Mouse (Mus musculus) midbrain, embryonic 10.5 days (tissue): Measurements from ENCODE around the gene Ripk3. TPM values are rescaled to one million over a fixed set of nuclear protein-coding genes. Genes with fewer than 3 reads are reported as not detected.
A peak's percentile ranks its signal among the peaks of the same experiment; 100 is the strongest.
"Not testable (repeated sequence)": the region's sequence is repeated elsewhere in the genome, so short reads cannot be mapped to it uniquely, and the experiment has no call there.

Source experiments
- DNase-seq: peaks from one replicate; pipeline ENCODE4 v3.0.0-alpha.2; 2017; ENCODE audit warnings: low spot score
- H3K27ac ChIP-seq: fragments of 300-500 bp; sonication (generic); replicated peaks from 2 replicates; pipeline ENCODE4 v1.5.1; 2016; ENCODE audit warnings: mild to moderate bottlenecking
- H3K27me3 ChIP-seq: fragments of 300-500 bp; sonication (generic); 2 replicates; pipeline ENCODE4 v1.6.1; 2016; ENCODE audit warnings: low read depth, mild to moderate bottlenecking; ENCODE audit not compliant: poor library complexity, severe bottlenecking
- H3K36me3 ChIP-seq: fragments of 300-500 bp; sonication (generic); 2 replicates; pipeline ENCODE4 v1.6.1; 2016; ENCODE audit warnings: mild to moderate bottlenecking, moderate library complexity
- H3K4me1 ChIP-seq: fragments of 300-500 bp; sonication (generic); 2 replicates; pipeline ENCODE4 v1.6.1; 2016
- H3K4me3 ChIP-seq: fragments of 300-500 bp; sonication (generic); 2 replicates; pipeline ENCODE4 v1.5.1; 2016; ENCODE audit warnings: mild to moderate bottlenecking, moderate library complexity
- H3K9me3 ChIP-seq: fragments of 300-500 bp; sonication (generic); replicated peaks from 2 replicates; pipeline ENCODE4 v1.6.1; 2016; ENCODE audit warnings: mild to moderate bottlenecking
- WGBS: fragments of 180-500 bp; shearing (Covaris S2); methylation state at CpG from one replicate; pipeline ENCODE4 v1.1.7; 2016; 5-methylcytosine and 5-hydroxymethylcytosine counted together
- polyA plus RNA-seq: library from polyadenylated mRNA; unstranded; fragments of >200 nt; fragmentation: Nextera tagmentation; extraction: Ambion mirVana; gene quantifications from 2 replicates; pipeline ENCODE4 v1.2.1, GENCODE M21; 2016

The Ripk3 gene
- polyA plus RNA-seq, 1 experiment from 2014 or later: 7.1 TPM

DNA sequence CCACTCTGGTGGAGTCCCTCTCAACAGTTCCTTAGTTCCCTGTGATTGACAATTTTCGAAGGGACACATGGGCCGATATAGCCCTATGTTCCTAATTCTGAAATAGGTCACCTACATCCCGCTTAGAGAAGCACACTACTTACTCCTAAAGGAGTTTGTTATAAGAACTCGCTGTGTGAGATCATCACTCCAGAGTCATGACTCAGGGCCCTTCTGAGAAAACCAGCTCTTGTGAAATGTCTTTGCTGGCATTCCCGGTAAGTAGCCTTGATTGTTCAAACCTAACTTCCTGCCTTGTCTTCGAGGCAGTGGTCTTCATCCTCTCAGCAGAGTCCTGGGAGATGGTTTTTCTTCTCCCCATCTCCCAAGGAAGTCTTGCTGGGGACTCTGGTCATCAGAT lies 20.1 kb downstream of the Ripk3 start:
- Histone ChIP-seq H3K27ac (no peak overlapping the region), H3K4me1 (peaks cover 11% of the 10 kb centered on the region), H3K27me3 (peaks cover 73% of the 10 kb centered on the region), H3K9me3 (no peaks in the 10 kb centered on the region), H3K4me3 (no peak overlapping the region), H3K36me3 (no peaks in the 10 kb centered on the region)
- WGBS: 84% methylated on average over 6 of the region's 6 CpGs
- no peak for DNase-seq

DNA sequence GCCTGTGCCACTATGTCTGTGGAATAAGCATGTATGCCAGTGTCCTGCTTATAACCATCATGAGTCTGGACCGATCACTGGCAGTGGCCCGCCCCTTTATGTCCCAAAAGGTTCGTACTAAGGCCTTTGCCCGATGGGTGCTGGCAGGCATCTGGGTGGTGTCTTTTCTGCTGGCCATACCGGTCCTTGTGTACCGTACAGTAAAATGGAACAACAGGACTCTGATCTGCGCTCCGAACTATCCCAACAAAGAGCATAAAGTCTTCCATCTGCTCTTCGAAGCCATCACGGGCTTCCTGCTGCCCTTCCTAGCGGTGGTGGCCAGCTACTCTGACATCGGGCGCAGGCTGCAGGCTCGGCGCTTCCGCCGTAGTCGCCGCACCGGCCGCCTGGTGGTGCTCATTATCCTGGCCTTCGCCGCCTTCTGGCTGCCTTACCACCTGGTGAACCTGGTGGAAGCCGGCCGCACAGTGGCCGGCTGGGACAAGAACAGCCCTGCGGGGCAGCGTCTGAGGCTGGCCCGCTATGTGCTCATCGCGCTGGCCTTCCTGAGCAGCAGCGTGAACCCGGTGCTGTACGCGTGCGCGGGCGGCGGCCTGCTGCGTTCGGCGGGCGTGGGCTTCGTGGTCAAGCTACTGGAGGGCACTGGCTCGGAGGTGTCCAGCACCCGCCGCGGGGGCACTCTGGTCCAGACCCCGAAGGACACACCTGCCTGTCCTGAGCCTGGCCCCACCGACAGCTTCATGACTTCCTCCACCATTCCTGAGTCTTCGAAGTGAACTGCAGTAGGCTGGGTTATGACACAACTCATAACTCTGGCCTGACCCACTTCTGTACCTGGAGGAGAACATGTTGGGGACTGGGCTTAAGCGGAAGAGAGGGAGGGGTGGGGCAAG lies 20.9 kb downstream of the Ripk3 start:
- peaks cover 14% of the 10 kb centered on the region for H3K4me1 ChIP-seq
- peak overlapping the region; percentile 58 for H3K4me3 ChIP-seq
- H3K36me3 ChIP-seq: no peaks in the 10 kb centered on the region
- H3K27ac ChIP-seq: peak overlapping the region; percentile 67
- 13% methylated on average over 52 of the region's 52 CpGs for WGBS
- H3K27me3 ChIP-seq: peaks cover 77% of the 10 kb centered on the region
- DNase-seq: peak; percentile 71
- no peaks in the 10 kb centered on the region for H3K9me3 ChIP-seq

DNA sequence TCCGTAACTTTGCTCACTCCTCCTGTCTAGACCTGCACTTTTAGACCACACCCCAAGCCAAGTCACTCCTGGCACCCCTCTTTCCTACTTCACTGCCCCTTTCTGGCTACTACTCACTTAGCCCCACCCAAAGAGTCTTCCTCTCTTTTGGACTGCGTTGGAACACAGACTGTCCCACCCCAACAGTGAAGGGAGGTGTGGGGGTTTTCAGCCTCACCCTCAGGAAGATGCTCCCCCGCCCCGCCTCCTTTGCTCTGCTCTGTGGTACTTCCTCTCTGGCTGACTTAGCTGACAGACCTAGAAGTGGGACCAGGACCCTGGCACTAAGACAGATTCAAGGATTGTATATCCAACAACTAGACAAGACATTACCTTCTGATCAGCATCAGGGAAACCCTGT lies 23.0 kb downstream of the Ripk3 start, which contains the start of gene Ltb4r1:
Gene Ltb4r1 (plus strand): TSS at position 267 of the 400 bp plus-strand sequence.
- no peak within 1 kb of the TSS for H3K27ac ChIP-seq
- H3K9me3 ChIP-seq: no peaks in the 10 kb centered on the region
- WGBS: 72% methylated on average over 4 of the region's 4 CpGs
- no peaks in the 10 kb centered on the region for H3K36me3 ChIP-seq
- peaks cover 97% of the 10 kb centered on the region for H3K27me3 ChIP-seq
- no peak within 1 kb of the TSS for H3K4me3 ChIP-seq
- no peak for DNase-seq
- H3K4me1 ChIP-seq: peaks cover 29% of the 10 kb centered on the region

DNA sequence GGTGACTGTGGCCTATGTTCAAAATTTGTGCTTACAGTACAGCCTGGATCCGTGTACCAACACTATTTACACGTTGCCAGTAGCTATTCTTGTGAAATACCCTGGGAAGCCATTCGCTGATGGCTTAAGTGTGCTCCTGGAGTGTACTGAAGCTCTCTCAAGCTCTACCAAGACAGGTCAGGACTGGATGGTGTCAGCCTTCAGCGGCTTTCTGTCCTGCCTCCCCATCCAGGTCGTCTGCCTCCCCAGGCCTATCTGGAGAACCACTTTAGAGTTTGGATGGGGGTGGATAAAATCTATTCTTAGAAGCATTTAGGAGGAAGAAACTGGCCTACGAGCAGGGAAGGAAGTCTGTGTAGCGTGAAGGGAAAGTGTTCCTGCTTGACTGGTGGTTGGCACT lies 25.5 kb downstream of the Ripk3 start:
- H3K9me3 ChIP-seq: no peaks in the 10 kb centered on the region
- H3K36me3 ChIP-seq: no peaks in the 10 kb centered on the region
- no peak for DNase-seq
- no peak overlapping the region for H3K27ac ChIP-seq
- no peak overlapping the region for H3K4me3 ChIP-seq
- WGBS: 63% methylated on average over 7 of the region's 7 CpGs
- H3K27me3 ChIP-seq: peaks cover 80% of the 10 kb centered on the region
- H3K4me1 ChIP-seq: peaks cover 39% of the 10 kb centered on the region

DNA sequence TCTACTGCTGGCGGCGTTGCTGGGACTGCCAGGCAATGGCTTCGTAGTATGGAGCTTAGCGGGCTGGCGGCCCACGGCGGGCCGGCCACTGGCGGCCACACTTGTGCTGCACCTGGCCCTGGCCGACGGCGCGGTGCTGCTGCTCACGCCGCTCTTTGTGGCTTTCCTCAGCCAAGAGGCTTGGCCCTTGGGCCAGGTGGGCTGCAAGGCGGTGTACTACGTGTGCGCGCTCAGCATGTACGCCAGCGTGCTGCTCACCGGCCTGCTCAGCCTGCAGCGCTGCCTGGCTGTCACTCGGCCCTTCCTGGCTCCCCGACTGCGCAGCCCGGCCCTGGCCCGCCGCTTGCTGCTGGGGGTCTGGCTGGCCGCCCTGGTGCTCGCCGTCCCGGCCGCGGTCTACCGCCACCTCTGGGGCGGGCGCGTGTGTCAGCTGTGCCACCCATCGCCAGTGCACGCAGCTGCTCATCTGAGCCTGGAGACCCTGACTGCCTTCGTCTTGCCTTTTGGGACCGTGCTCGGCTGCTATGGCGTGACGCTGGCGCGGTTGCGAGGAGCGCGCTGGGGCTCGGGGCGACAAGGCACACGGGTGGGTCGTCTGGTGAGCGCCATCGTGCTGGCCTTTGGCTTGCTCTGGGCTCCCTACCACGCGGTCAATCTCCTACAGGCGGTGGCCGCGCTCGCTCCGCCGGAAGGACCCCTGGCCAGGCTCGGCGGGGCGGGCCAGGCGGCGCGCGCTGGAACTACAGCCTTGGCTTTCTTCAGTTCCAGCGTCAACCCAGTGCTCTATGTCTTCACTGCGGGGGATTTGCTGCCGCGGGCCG lies 26.5 kb downstream of the Ripk3 start:
- DNase-seq: peak; percentile 73
- no peaks in the 10 kb centered on the region for H3K36me3 ChIP-seq
- H3K4me3 ChIP-seq: peak overlapping the region; percentile 69
- under 1% methylated on average over 77 of the region's 77 CpGs for WGBS
- H3K27me3 ChIP-seq: peaks cover 70% of the 10 kb centered on the region
- no peaks in the 10 kb centered on the region for H3K9me3 ChIP-seq
- H3K27ac ChIP-seq: peak overlapping the region; percentile 81
- peaks cover 31% of the 10 kb centered on the region for H3K4me1 ChIP-seq

DNA sequence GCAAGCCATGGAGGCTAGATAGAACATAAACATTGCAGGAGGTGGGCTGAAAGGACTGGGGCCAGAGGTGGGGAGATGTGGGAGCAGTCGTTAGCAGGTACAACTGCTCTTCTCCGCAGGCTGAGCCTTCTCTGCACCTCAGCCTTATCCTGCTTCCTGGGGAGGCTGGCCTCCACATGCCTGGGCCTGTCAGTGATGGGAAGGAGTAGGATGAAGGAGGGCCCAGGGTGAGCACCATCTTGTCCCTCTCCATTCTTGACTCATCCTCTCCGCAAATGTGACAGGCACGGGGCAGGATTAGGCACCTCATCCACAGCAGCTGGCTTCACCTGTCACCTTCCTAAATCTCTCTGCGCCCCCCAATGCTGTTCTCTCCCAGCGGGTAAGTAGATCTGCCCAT lies 27.5 kb downstream of the Ripk3 start, which contains the start of gene Ltb4r2:
Gene Ltb4r2 (plus strand): TSS at position 266 of the 400 bp plus-strand sequence.
- DNase-seq: no peak
- Histone ChIP-seq H3K4me1 (peaks cover 31% of the 10 kb centered on the region), H3K27me3 (peaks cover 60% of the 10 kb centered on the region), H3K4me3 (peak within 1 kb of the TSS; percentile 69), H3K9me3 (no peaks in the 10 kb centered on the region), H3K27ac (peak within 1 kb of the TSS; percentile 81), H3K36me3 (peaks cover 7% of the 10 kb centered on the region)
- WGBS: 76% methylated on average over 6 of the region's 6 CpGs

DNA sequence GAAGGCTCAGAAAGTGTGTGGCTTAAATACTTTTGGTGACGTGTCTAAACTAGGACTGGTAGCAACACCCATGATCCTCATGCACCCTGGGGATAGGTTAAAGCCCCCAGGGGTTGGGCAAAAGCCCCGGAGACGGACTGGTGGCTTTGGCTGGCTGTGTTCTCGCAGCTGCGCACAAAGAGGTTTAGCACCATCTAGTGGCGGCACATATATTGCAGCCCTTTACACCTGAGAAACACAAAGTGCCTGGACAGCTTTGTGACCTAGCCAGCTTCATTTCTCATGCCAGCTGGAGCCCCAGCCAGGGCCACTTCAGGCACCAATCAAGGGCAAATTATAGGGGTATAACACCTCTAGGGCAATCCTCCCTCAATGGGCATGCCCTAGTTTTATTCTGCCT lies 28.5 kb downstream of the Ripk3 start:
- peak; percentile 86 for DNase-seq
- Histone ChIP-seq H3K36me3 (peaks cover 17% of the 10 kb centered on the region), H3K4me1 (peaks cover 31% of the 10 kb centered on the region), H3K27me3 (peaks cover 50% of the 10 kb centered on the region), H3K4me3 (peak overlapping the region; percentile 34)
- 1% methylated on average over 6 of the region's 6 CpGs for WGBS
- not testable (repeated sequence) for H3K27ac ChIP-seq, H3K9me3 ChIP-seq

DNA sequence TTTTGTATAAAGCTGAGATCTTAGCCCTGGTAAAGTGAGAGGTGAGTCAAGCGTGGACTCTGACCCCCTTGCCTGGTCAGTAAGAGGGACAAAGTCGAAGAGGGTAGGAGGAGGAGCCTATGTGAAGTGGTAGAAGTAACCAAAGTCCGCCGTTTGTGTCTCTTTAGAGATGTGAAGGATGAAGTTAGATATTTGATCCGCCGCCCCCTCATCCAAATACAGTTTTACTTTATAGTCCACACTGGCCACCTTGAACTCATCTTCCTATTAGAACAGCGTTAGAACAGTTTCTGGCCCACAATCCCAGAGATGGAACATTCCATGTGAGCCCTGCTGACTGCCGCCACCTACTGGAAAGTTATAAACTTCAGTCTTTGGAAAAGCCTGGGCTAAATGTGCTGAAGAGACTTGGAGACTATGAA lies 30.3 kb downstream of the Ripk3 start, which contains the start of gene Cideb:
Gene Cideb (minus strand): TSS at position 96 of the 422 bp plus-strand sequence.
- peak; percentile 44 for DNase-seq
- H3K27me3 ChIP-seq: peaks cover 32% of the 10 kb centered on the region
- H3K4me1 ChIP-seq: peaks cover 31% of the 10 kb centered on the region
- H3K36me3 ChIP-seq: peaks cover 35% of the 10 kb centered on the region
- H3K4me3 ChIP-seq: no peak within 1 kb of the TSS
- WGBS: 23% methylated on average over 8 of the region's 8 CpGs
- H3K27ac ChIP-seq: no peak within 1 kb of the TSS
- no peaks in the 10 kb centered on the region for H3K9me3 ChIP-seq

DNA sequence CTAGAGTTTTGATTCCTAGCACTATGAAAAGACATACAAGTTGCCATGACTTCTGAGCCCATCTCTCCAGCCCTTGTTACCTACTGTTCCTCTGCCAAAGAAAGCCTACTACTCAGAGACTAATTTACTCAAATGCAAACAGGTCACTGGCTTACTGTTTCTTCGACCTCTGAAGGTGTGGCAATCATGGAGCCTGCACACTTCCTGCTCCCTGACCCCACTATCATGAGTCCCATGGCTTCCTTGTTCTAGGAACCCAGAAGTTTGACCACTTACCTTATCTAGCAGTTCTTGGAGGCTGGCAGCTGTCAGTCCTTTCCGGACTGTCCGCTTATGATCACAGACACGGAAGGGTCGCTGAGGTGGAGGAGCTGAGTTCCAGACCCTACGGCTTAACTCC lies 31.1 kb downstream of the Ripk3 start:
- H3K4me3 ChIP-seq: no peak overlapping the region

DNA sequence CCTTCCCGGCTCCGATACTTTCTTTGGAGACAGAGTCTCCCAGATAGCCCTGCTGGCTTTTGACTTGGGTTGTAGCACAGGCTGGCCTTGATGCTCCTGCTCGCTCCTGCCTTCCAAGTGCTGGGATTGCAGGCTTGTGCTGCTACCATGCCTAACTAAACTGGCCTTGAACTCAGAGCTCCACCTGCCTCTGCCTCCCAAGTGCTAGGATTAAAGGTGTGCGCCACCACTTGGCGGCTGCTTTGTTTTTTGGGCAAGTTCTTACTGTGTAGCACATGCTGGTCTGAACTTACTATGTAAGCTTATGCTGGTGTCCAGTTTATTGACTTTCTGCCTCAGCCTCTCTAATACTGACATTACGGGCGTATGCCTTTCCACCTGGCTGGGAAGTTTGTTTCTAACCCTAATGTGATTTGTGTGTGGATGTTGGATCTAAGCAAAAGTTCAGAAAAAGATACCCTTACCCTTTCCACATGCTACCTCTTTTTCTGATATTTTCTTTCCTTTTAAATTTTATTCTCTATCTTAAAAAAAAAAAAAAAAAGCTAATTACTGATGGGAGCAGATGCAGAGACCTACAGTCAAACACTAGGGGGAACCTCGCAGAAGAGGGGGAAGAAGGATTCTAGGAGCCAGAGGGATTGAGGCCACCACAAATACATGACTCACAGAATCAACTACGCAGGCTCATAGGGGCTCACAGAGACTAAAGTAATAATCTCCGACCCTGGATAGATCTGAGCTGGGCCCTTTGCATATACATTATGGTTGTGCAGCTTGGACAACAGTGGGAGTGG lies 41.4 kb downstream of the Ripk3 start:
- Histone ChIP-seq H3K27me3 (no peaks in the 10 kb centered on the region), H3K4me1 (peaks cover 39% of the 10 kb centered on the region), H3K27ac (no peak overlapping the region), H3K36me3 (peaks cover 48% of the 10 kb centered on the region), H3K4me3 (peak overlapping the region; percentile 90), H3K9me3 (no peaks in the 10 kb centered on the region)
- no peak for DNase-seq
- 94% methylated on average over 10 of the region's 10 CpGs for WGBS

More for the DNA sequence above, 31.1 kb downstream of the Ripk3 start:
- Histone ChIP-seq H3K27ac (no peak overlapping the region), H3K4me1 (peaks cover 26% of the 10 kb centered on the region), H3K36me3 (peaks cover 43% of the 10 kb centered on the region), H3K9me3 (no peaks in the 10 kb centered on the region), H3K27me3 (peaks cover 24% of the 10 kb centered on the region)
- 84% methylated on average over 6 of the region's 6 CpGs for WGBS
- DNase-seq: no peak

DNA sequence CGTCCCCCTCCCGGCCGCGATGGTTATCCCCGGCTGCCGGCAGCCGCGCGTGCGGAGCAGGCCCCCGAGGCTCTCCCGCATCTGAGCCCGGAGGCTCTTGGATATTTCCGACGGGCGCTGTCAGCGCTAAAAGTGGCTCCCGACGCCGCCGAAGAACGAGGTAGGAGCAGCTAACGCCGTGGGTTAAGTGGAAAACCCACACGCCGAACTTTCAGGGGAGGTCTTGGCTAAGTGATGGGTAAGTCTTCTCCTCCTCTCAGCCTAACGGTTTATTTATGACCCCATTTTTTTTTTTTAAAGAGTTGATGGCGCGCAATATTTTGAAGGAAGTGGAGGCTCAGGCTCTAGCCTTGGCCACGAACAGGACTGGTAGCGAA lies 42.8 kb downstream of the Ripk3 start:
- Histone ChIP-seq H3K4me1 (peaks cover 39% of the 10 kb centered on the region), H3K9me3 (no peaks in the 10 kb centered on the region), H3K36me3 (peaks cover 39% of the 10 kb centered on the region), H3K27me3 (no peaks in the 10 kb centered on the region), H3K27ac (peak overlapping the region; percentile 86), H3K4me3 (peak overlapping the region; percentile 90)
- DNase-seq: no peak
- WGBS: under 1% methylated on average over 31 of the region's 31 CpGs
